8 mouse cellular contexts compared by ENCODE assay signal in genomic region chr14:100284119-100284860, GRCm38 (mm10). TPM values are rescaled to one million over a fixed set of nuclear protein-coding genes. Genes with fewer than 3 reads are reported as not detected.
DNase-seq lines count a peak whose midpoint lies in the region; ATAC-seq lines count a peak whose summit lies in the region.

Klf12 (minus strand) TSS chr14:100284679.

- H3K27ac ChIP-seq in forebrain, embryonic 10.5 days, result peak within 1 kb of the TSS; percentile 95
- H3K27ac ChIP-seq in heart, embryonic 14.5 days (replicated peaks in 1 of 2; ENCODE audit: control insufficient read depth in 1 of 2, insufficient read depth in 1 of 2, low read depth in 2 of 2, low read length in 2 of 2), result peak within 1 kb of the TSS; percentile 43 to 77
- peak within 1 kb of the TSS; percentile 79 for H3K27ac ChIP-seq in liver, embryonic 11.5 days (ENCODE audit: low read depth, low read length)

- no peaks in the 10 kb centered on the region for H3K9me3 ChIP-seq in erythroblast, embryonic 14.5 days (ENCODE audit: control insufficient read depth, low read length)
- H3K9me3 ChIP-seq in forebrain, embryonic 10.5 days, result peaks cover 9% of the 10 kb centered on the region
- 0 out of 2 replicates have a peak, but pooled peaks cover 3% of the 10 kb centered on the region for H3K9me3 ChIP-seq in heart, embryonic 14.5 days (ENCODE audit: control insufficient read depth, low read length)
- no peaks in the 10 kb centered on the region for H3K9me3 ChIP-seq in liver, embryonic 11.5 days (ENCODE audit: control insufficient read depth, low read length)

- H3K4me1 ChIP-seq in erythroblast, embryonic 14.5 days (ENCODE audit: control insufficient read depth), result no peaks in the 10 kb centered on the region
- H3K4me1 ChIP-seq in forebrain, embryonic 10.5 days, result peaks cover 47% of the 10 kb centered on the region
- H3K4me1 ChIP-seq in heart, embryonic 14.5 days (ENCODE audit: control insufficient read depth in 2 of 2, insufficient read depth in 2 of 2, low read length in 2 of 2), result peaks cover 3 to 17% of the 10 kb centered on the region in 2 experiments; a peak in 3 of 4 replicates
- H3K4me1 ChIP-seq in liver, embryonic 11.5 days (replicated peaks; ENCODE audit: control insufficient read depth, insufficient read depth, low read length), result no peaks in the 10 kb centered on the region; the same call in 1 of the 2 replicates

- H3K27me3 ChIP-seq in erythroblast, embryonic 14.5 days (ENCODE audit: control insufficient read depth), result peaks cover 46% of the 10 kb centered on the region
- H3K27me3 ChIP-seq in forebrain, embryonic 10.5 days (ENCODE audit: poor library complexity, severe bottlenecking), result peaks cover 27% of the 10 kb centered on the region
- H3K27me3 ChIP-seq in heart, embryonic 14.5 days (ENCODE audit: control insufficient read depth, insufficient read depth, low read length), result no peaks in the 10 kb centered on the region
- H3K27me3 ChIP-seq in liver, embryonic 11.5 days (replicated peaks; ENCODE audit: control insufficient read depth, insufficient read depth, low read length), result peaks cover 30% of the 10 kb centered on the region
- H3K27me3 ChIP-seq in splenic B cell, adult 2 months (ENCODE audit: control insufficient read depth, insufficient read depth, low read length, poor library complexity, severe bottlenecking), result no peaks in the 10 kb centered on the region; the same call in 1 of the 2 replicates

- no peak for ATAC-seq in erythroblast, adult 5-6 weeks (replicated peaks; ENCODE audit: low FRiP score, poor library complexity, severe bottlenecking)
- ATAC-seq in heart, embryonic 14.5 days (ENCODE audit: insufficient number of reproducible peaks, insufficient read depth, low FRiP score, low read depth), result peak; percentile 74
- ATAC-seq in liver, embryonic 11.5 days (replicated peaks; ENCODE audit: low FRiP score), result peak; percentile 63

- H3K4me3 ChIP-seq in erythroblast, embryonic 14.5 days (replicated peaks), result peak within 1 kb of the TSS; percentile 54
- H3K4me3 ChIP-seq in forebrain, embryonic 10.5 days, result peak within 1 kb of the TSS; percentile 72
- H3K4me3 ChIP-seq in heart, embryonic 14.5 days (ENCODE audit: control insufficient read depth in 1 of 2, insufficient read depth in 1 of 2, low read depth in 1 of 2, low read length in 2 of 2), result peak within 1 kb of the TSS; percentile 66 to 77
- H3K4me3 ChIP-seq in liver, embryonic 11.5 days (ENCODE audit: low read depth, low read length), result peak within 1 kb of the TSS; percentile 57

- peak; percentile 92 for DNase-seq in forebrain, embryonic 10.5 days (ENCODE audit: extremely low spot score, low spot score)
- peak; percentile 91 for DNase-seq in kidney, postnatal 10 days
- DNase-seq in liver, embryonic 11.5 days (ENCODE audit: low spot score), result peak; percentile 79
- DNase-seq in naive thymus-derived CD4-positive, alpha-beta T cell, adult 2 months (ENCODE audit: low read depth), result peak; percentile 12
- DNase-seq in splenic B cell, adult 2 months (ENCODE audit: low read depth, low spot score), result peak; percentile 79

- peak within 1 kb of the TSS; percentile 96 for H3K4me2 ChIP-seq in heart, embryonic 14.5 days (ENCODE audit: low read length)
- peak within 1 kb of the TSS; percentile 82 for H3K4me2 ChIP-seq in liver, embryonic 11.5 days

- H3K9ac ChIP-seq in heart, embryonic 14.5 days (ENCODE audit: low read length), result peak within 1 kb of the TSS; percentile 67
- peak within 1 kb of the TSS; percentile 56 for H3K9ac ChIP-seq in liver, embryonic 11.5 days (ENCODE audit: low read depth, low read length)

- H3K36me3 ChIP-seq in erythroblast, embryonic 14.5 days (ENCODE audit: control insufficient read depth), result no peaks in the 10 kb centered on the region
- peaks cover 8% of the 10 kb centered on the region for H3K36me3 ChIP-seq in forebrain, embryonic 10.5 days (replicated peaks)
- H3K36me3 ChIP-seq in heart, embryonic 14.5 days (ENCODE audit: control insufficient read depth, insufficient read depth, low read length), result no peaks in the 10 kb centered on the region
- H3K36me3 ChIP-seq in liver, embryonic 11.5 days (ENCODE audit: control insufficient read depth, insufficient read depth, low read length), result no peaks in the 10 kb centered on the region
- no peaks in the 10 kb centered on the region for H3K36me3 ChIP-seq in splenic B cell, adult 2 months (ENCODE audit: control insufficient read depth, insufficient read depth, low read length, poor library complexity, severe bottlenecking)

- WGBS in forebrain, embryonic 10.5 days, result under 1% methylated on average over 40 of the region's 40 CpGs
- WGBS in heart, embryonic 14.5 days, result under 1% methylated on average over 32 of the region's 40 CpGs
- WGBS in liver, embryonic 11.5 days, result under 1% methylated on average over 32 of the region's 40 CpGs

RNA-seq across cellular contexts. Expression of gene Klf12, which starts in this region (rescaled TPM):
- not detected in 2 replicates for polyA plus RNA-seq in erythroblast, embryonic 14.5 days (2012)
- not detected in 2 replicates for total RNA-seq in erythroblast, adult 5-6 weeks (2015; ENCODE audit: low replicate concordance)
- total RNA-seq in erythroblast, adult 5-6 weeks (2017; ENCODE audit: low replicate concordance), result not detected in 2 replicates
- polyA plus RNA-seq in forebrain, embryonic 10.5 days (2016; fragmentation: Nextera tagmentation; extraction: Ambion mirVana), result 14.2 and 16.5 TPM in 2 replicates
- polyA plus RNA-seq in heart, embryonic 14.5 days (2014; fragmentation: Nextera tagmentation; extraction: Ambion mirVana), result 4.5 and 5.7 TPM in 2 replicates
- 11.6 and 11.8 TPM in 2 replicates for polyA plus RNA-seq in liver, embryonic 11.5 days (2014; fragmentation: Nextera tagmentation; extraction: Ambion mirVana)

Comparison
In these comparisons a context has a peak if more than half of its experiments do, and no peak if none do; other contexts are left out.
1. DNase-seq: peak in every context shown above with its lines; median percentile 92 in forebrain, embryonic 10.5 days; 91 in kidney, postnatal 10 days; 79 in liver, embryonic 11.5 days; 79 in splenic B cell, adult 2 months; 12 in naive thymus-derived CD4-positive, alpha-beta T cell, adult 2 months.